Mouse (Mus musculus): ENCODE results near the gene Gm6904.
"Not testable (repeated sequence)": the region's sequence is repeated elsewhere in the genome, so short reads cannot be mapped to it uniquely, and the experiment has no call there.

Gene Gm6904

DNA sequence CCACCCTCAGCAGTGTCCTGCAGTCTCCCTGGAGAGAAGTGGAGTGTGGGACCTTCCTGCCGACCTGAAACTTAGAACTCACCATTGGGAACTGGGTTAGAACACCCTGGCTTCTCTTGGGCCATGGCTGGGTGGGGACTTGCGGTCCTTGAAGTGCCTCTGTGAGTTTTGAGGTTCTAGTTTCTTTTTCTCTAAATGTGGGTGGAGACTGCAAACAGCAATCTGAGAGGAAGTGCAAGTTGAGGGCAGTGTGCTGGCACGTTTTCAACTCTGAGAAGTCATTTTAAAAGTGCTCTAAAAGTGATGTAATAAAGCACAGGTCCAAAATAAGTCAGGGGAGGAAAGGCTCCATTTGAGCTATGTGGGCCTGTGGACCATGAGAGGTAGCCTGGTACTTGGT lies at the start of gene Gm6904:
Gm6904 (minus strand) TSS at position 161 of the 400 bp plus-strand sequence.
- no peak for DNase-seq (ENCODE audit: low spot score)

DNA sequence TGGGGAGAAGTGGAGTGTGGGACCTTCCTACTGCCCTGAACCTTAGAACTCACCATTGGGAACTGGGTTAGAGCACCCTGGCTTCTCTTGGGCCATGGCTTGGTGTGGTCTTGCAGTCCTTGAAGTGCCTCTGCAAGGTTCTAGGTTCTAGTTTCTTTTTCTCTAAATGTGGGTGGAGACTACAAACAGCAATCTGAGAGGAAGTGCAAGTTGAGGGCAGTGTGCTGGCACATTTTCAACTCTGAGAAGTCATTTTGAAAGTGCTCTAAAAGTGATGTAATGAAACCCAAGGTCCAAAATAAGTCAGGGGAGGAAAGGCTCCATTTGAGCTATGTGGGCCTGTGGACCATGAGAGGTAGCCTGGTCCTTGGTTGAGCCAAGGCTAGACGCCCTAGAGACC lies 37.4 kb upstream of the Gm6904 start, which contains the start of gene Phf11a:
Phf11a (minus strand) TSS at position 132 of the 400 bp plus-strand sequence.
- DNase-seq (ENCODE audit: low spot score) = not testable (repeated sequence)

DNA sequence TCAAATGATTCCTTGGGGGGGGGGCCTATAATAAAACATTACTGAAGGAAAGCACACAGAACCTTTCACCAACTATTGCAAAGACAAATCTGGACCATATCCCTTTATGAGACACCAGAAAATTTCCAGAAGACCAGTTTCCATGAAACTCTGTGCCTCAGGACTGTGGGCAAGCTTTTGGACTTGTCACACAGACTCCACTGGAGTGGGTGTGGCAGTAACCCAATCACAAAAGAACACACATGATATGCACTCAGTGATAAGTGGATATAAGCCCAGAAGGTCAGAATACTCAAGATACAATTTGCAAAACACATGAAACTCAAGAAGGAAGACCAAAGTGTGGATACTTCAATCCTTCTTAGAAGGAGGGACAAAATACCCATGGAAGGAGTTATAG lies 31.8 kb upstream of the Gm6904 start:
- DNase-seq (ENCODE audit: low spot score) = not testable (repeated sequence)

DNA sequence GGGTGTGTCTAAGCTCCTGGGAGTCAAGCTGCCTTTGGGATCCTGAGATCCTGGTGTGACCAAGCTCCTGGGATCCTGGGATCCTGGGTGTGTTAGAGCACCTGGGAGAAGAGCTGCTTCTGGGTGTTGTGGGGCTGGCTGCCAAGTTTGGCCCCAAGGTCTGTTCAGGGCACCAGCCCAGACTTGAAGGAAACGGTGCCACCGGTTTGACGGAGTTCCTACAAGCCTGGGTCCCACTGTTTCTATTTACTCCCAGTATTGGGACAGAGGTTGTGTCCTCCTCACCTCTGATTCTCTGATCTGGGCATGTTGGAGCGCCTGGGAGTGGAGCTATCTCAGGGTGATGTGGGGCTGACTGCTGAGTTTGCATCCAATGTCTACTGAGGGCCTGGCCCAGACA lies 14.9 kb upstream of the Gm6904 start:
- DNase-seq (ENCODE audit: low spot score) = not testable (repeated sequence)

DNA sequence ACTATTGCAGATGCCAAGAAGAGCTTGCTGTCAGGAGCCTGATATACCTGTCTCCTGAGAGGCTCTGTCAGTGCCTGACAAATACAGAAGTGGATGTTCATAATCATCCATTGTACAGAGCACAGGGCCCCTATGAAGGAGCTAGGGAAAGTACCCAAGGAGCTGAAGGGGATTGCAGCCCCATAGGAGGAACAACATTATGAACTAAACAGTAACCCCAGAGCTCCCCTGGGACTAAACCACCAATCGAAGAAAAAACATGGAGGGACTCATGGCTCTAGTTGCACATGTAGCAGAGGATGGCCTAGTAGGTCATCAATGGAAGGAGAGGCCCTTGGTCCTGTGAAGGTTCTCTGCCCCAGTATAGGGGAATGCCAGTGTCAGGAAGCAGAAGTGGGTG lies 4.2 kb downstream of the Gm6904 start:
- not testable (repeated sequence) for DNase-seq (ENCODE audit: low spot score)

DNA sequence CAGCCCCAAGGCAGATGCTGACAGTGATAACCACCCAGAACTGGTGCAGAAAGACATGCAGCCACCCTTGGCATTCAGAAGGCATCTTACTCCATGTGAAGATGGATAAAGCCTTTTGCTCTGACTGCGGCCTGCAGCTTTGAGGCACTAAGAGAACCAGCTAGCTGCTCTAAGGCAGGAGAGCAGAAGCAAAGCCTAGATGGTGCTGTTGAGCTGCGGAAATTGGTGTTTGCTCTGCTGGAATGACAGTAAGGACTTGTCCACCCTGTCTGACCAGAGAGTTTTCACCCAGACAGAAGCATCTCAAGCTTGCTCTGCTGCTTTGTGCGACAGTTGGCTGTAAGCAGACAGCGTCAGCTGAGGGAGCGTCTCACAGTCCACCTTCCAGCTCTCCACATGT lies 9.7 kb downstream of the Gm6904 start:
- DNase-seq (ENCODE audit: low spot score) = peak; percentile 45

DNA sequence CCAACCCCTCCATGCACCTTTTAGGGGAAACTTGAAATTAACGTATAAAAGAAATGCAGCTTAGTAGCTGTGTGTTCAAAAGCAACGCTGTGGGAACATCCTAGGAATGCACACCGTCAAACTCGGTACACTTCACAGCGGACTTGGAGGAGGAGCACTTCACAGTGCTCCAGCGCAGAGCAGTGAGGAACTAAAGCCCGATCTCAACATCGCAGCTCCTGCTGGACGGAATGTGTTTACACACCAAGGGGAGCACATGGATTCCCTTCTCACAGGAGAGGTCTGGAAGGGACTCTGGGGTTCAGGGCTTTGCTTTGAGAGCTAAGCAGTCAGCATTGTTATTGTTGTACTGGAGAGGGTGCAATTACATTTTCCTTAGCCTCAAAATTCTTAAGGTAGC lies 26.4 kb downstream of the Gm6904 start:
- no peak for DNase-seq (ENCODE audit: low spot score)

DNA sequence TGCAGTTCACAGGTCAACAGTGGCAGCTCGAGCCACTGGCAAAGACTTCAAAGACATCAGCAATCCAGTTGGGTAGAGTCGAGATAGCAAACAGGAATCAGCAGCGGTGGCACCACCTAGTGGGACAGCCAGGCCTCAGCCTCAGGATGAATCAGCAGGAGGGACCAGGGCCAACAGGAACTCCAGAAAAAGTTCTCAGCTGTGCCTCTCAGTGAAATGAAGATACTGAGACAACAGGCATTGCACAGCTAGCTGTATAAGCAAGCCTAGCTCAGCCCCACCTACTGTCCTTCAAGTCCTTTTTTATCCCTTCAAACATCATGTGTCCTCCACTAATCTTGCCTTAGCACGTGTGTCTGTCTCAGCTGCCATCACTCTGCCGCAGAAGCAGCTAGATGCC lies 28.0 kb downstream of the Gm6904 start:
- no peak for DNase-seq (ENCODE audit: low spot score)

DNA sequence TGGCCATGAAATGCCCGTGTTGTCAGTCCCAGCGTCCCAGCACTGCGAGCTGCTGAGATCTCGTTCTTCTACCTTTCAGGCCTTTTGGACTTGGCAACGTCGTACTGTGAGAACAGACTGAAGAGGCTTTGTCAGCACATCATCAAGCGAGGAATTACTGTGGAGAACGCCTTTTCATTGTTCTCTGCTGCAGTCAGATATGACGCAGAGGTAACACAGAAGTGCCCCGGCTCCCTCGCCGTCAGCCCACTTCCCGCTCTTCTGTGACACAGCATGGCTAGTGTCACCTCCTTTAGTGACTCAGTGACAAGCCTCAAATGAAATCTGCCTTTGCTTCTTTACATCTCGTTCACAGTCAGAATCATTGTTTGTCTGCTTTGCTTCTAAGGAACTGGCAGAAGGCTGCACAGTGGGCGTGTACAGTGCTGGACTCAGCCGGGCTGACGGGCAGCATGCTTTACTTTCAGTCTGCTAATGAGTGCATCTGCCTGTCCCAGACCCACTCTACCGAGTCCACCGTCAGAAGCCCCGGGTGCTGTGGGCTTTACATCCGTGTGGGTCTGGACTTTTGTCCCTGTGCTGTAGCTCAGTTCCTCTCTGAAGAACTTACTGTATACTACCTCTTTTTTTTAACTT lies 29.6 kb downstream of the Gm6904 start:
- DNase-seq (ENCODE audit: low spot score) = no peak

DNA sequence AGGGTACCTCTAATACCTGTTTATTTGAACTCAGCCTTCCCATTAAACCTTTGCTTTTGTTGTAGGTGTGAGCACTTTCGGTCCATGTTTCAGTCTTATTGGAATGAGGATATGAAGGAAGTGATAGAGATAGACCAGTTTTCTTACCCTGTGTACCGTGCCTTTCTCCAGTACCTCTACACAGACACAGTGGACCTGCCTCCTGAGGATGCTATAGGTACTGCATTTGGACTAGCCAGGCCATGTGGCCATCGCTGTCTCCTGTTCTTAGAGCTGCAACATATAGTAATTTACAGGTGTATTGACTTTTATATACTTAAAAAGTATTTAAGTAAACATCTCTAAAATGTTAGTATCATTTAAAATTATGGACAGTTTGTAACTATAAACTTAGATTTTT lies 30.2 kb downstream of the Gm6904 start:
- no peak for DNase-seq (ENCODE audit: low spot score)

DNA sequence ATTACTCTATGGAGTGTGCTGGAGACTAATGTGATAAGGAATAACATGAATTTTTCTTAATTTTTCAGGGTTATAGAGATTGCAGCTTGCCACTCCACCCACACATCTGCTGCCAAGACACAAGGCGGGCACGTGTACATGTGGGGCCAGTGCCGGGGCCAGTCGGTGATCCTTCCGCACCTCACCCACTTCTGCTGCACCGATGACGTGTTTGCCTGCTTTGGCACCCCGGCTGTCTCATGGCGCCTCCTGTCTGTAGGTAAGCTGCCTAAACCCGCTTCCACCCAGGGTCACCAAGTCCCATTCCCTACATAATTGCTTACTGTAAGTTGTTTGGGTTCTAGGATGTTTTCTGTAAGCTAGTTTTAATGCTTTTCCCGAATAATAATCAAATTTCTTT lies 33.8 kb downstream of the Gm6904 start:
- no peak for DNase-seq (ENCODE audit: low spot score)

DNA sequence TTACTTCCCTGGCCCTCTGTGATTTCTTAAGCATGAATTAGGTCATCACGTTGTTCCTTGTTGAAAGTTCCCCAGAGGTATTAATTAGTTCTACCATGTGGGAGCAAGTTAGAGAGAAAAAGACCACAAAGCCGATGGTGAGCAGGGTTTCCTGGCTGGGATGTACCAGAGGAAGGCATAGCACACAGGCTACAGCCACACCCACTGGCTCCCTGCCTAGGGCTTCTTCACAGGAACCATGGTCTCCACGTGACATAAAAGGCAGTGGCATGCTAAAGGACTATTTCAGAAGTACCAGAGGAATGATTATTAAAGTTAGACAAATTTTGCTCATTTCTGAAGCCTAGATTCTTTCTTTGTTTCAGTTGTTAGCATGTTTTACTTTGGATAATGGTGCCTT lies 40.8 kb downstream of the Gm6904 start:
- no peak for DNase-seq (ENCODE audit: low spot score)

DNA sequence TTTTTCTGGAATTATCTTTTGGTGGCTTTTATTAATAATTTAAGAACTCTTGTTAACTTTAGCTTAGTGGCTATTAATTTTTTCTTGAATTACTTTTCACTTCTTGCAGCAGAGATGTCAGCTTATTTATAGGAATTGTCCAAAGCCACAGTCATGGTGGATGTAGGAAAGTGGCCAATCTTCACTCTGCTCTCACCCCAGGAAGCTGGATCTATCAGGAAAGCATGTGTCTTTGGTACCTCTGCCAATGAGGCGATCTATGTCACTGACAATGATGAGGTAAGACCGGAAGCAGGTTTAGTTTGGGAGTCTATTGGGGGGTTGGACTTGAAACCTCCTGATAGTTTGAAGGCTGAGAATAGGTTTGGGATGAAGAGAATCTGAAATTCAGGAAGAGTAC lies 50.2 kb downstream of the Gm6904 start:
- no peak for DNase-seq (ENCODE audit: low spot score)

DNA sequence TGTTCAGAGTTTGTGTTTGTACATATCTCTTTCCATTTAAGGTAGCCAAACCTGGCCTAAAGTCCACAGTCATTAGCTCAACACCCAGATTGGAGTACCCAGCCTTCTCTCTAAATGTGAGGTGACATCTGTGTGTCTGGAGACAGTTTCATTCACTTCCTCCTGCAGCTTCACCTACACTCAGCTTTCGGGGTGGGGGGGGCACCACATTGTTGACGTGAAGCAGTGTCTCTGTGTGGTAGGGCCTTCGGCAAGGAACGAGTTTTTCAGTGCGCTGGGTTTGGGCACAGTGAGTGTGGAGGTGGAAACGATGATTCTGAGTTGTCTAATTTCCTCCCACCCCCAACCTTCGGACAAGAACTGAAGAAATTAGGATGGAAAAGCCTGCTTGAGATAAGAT lies 51.0 kb downstream of the Gm6904 start:
- DNase-seq (ENCODE audit: low spot score) = no peak

DNA sequence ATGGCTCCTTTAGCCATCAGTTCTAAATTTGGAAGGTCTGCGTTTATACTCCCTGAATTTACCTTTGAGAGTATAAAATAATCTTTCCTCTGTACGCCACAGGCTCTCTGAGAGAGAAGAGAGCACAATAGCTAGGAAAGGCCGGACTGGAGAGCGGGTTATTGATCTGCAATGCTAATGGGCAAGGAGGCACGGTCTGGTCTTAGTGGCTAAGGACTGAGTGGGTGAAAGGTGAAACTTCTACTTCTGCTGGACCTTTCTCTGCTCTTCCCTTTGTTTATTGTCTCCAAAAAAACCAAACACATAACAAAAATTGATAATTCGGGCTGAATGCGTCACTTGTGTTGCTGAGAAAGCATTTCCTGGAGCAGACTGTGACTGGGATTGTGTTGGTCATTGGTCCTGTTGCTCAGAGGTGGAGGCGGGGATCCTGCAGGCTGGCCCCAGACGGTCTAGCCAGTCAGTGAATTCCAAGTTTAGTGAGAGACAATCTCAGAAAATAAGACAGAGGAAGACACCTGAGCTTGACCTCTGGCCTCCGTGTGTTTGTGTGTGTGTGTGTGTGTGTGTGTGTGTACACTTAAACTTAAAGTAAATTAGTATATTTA lies 53.9 kb downstream of the Gm6904 start:
- DNase-seq (ENCODE audit: low spot score) = peak; percentile 55

DNA sequence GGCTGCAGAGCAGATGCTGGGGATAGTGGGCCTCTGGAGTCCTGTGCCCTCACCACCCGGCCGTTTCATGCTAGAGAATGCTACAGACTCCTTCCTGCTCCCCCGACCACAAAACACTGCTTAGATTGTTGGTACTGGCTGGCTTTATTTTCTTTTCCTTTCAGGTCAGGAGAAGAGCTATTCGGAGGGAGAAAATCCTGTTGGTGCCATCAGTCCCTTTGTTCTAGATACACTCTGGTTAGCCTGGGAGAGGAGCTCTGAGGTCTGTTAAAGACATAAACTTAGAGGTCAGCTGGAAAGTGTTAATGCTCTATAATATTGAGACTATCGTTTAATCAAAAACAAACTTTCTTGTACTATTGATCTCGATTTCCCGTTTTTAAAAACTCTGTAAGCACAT lies 54.6 kb downstream of the Gm6904 start:
- DNase-seq (ENCODE audit: low spot score) = peak; percentile 60

DNA sequence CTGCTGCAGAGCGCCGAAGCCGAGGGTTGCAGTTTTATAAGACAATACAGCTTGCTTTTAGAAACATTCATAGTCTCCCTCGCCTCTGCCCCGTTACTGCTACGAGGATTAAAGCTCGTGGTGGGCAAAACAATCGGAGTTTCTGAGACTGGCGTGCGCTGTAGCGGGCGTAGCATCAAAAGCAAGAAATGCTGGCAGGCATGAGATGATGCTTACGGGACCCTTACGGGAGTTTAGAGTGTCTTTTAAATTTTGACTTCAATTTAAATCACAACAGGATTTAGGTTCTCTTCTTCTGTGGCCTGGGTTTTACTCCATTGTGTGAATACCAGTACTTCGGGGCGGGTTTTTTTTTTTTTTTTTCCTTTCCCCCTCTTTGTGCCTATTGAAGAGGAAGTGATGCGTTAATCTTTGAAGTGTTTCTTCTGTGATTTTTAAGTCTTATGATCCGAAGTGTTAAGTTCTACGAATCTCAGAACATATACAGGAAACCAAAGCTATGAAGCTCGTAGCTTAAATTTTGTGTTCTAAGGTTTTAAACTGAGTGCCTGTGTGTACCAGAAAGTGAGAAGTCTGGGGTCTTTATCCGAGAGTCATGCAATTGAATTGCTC lies 58.3 kb downstream of the Gm6904 start:
- peak; percentile 55 for DNase-seq (ENCODE audit: low spot score)

DNA sequence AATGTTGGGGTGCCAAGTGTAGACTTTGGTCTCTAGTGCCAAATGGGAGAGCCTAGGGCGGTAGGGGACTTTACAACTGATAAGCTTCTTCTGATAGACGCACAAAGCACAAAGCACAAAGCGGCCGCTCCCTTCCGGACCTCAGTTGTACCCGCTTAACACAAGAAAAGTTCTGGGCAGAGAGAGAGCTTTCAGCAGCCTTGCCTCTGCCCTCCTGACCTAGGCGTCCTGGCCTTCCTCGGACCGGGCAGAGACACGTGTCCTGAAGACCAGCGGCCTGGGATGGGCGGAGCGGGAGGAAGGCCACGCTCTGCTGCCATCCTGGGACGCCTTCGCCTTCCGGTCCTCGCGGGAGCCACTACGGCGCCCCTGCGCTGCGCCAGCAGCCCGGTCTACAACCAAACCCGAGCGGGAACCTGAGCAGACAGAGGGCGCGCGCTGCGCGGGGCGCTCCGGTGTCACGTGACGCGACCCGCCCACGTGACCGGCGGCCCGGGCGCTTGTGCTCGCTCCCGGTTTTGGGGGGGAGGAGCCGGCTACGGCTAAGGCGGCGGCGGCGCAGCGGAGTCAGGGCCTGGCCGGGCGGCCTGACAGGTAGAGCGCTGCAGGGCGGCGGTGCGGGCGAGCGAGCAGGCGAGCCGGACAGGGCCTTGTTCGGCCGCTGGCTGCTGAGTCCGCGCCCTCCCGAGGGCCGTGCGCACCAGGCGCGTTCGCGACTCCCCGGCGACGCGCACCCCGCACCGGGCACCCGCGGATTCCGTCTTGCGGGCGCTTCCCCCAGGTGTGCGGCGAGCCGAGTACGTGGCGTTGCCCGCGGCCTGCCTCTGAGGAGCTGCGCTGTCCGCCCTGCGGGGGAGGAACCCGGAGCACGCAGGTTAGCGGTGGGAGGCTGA lies 59.1 kb downstream of the Gm6904 start, which contains the start of gene Rcbtb1:
Rcbtb1 (plus strand) TSS at position 499 of the 893 bp plus-strand sequence.
- DNase-seq (ENCODE audit: low spot score) = peak; percentile 96

Data from embryo, embryonic 10.5 days (tissue).